Mouse (Mus musculus) erythroblast, embryonic 14.5 days (primary cell): Measurements from ENCODE around the gene Dyrk3.

Source experiments
- GATA1 ChIP-seq: IDR thresholded peaks from 2 replicates; pipeline ENCODE4 v1.6.1; 2012; ENCODE audit warnings: low read length, inconsistent platforms, mixed read lengths
- TAL1 ChIP-seq: IDR thresholded peaks from 3 replicates; pipeline ENCODE4 v1.6.1; 2012; ENCODE audit warnings: low read length, inconsistent platforms, mixed read lengths

GRCm38 (mm10) chr1:131083122-131083521 is 55.0 kb downstream of the Dyrk3 start:
- TF ChIP-seq TAL1 = no peak
- TF ChIP-seq GATA1 = no peak
